Mouse (Mus musculus) liver, adult 2 months (tissue): ENCODE data around the gene Psma6. TPM values are rescaled to one million over a fixed set of nuclear protein-coding genes. Genes with fewer than 3 reads are reported as not detected.

Experiments
- DNase-seq: peaks from one replicate; pipeline ENCODE4 v3.0.0-alpha.2; 2011; ENCODE audit warnings: low read depth, low spot score; ENCODE audit errors: extremely low read depth
- H3K27ac ChIP-seq: fragments of 200-500 bp; replicated peaks from 2 replicates; pipeline ENCODE4 v1.5.1; 2012; ENCODE audit warnings: low read depth, mild to moderate bottlenecking, control low read depth, inconsistent platforms, low read length; ENCODE audit not compliant: insufficient read depth
- H3K27me3 ChIP-seq: fragments of 200-500 bp; 2 replicates; pipeline ENCODE4 v1.6.1; 2012; ENCODE audit warnings: mild to moderate bottlenecking, moderate library complexity, low read length, inconsistent platforms; ENCODE audit not compliant: control insufficient read depth, insufficient read depth
- H3K36me3 ChIP-seq: fragments of 200-500 bp; 2 replicates; pipeline ENCODE4 v1.6.1; 2012; ENCODE audit warnings: low read length, inconsistent platforms; ENCODE audit not compliant: control insufficient read depth, insufficient read depth
- H3K4me1 ChIP-seq: fragments of 200-500 bp; 2 replicates; pipeline ENCODE4 v1.6.1; 2011; ENCODE audit warnings: low read length; ENCODE audit not compliant: control insufficient read depth, insufficient read depth
- H3K4me3 ChIP-seq: fragments of 200-500 bp; 2 replicates; pipeline ENCODE4 v1.5.1; 2011; ENCODE audit warnings: low read depth, mild to moderate bottlenecking, control low read depth, low read length, moderate library complexity; ENCODE audit not compliant: insufficient read depth
- H3K79me2 ChIP-seq: fragments of 200-500 bp; 2 replicates; pipeline ENCODE4 v1.6.1; 2012; ENCODE audit warnings: inconsistent platforms, mild to moderate bottlenecking, low read length, moderate library complexity; ENCODE audit not compliant: control insufficient read depth, insufficient read depth
- H3K9ac ChIP-seq: fragments of 200-500 bp; 2 replicates; pipeline ENCODE4 v1.6.1; 2012; ENCODE audit warnings: low read depth, mild to moderate bottlenecking, control low read depth, inconsistent platforms, low read length
- CTCF ChIP-seq: fragments of 200-500 bp; IDR thresholded peaks from 2 replicates; pipeline ENCODE4 v1.5.1; 2011; ENCODE audit warnings: low read depth, low read length, control low read depth
- POLR2A ChIP-seq: fragments of 200-500 bp; IDR thresholded peaks from 2 replicates; pipeline ENCODE4 v1.6.1; 2011; ENCODE audit warnings: low read length, control low read depth; ENCODE audit not compliant: insufficient read depth; ENCODE audit errors: extremely low read depth
- WGBS: fragments of 180-500 bp; shearing (Covaris S2); methylation state at CpG from one replicate; pipeline ENCODE4 v1.1.7; 2018; 5-methylcytosine and 5-hydroxymethylcytosine counted together
- polyA plus RNA-seq: library from polyadenylated mRNA; depleted of rRNA; stranded (reverse); fragments of >200 nt; gene quantifications from 2 replicates; pipeline ENCODE4 v1.2.3, GENCODE M21; 2012
- total RNA-seq: library from RNA; depleted of rRNA; stranded (reverse); fragments of >200 nt; gene quantifications from 2 replicates; pipeline ENCODE4 v1.2.3, GENCODE M21; 2014

The Psma6 gene
- total and polyA plus RNA-seq, 2 experiments, result 51.5 to 132 TPM

DNA sequence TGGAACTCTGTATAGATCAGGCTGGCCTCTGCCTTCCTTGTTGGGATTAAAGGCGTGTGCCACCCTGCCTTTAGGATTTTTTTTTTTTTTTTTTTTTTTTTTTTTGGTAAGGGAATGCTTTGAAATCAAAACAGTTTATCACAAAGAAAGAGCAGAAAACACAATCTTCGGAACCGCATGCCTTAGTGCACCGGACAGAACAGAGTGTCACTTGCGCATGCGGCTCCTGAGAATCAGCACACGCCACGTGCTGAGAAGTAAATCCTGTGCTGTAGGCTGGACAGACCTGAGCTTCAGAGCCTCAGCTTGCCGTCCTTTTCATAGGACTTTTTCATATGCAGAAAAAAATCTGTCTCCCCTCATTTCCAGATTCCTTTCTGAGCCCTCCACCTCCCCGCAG is 54.0 kb downstream of the Psma6 start:
- TF ChIP-seq POLR2A (no peak), CTCF (no peak)
- no peak for DNase-seq
- no peaks in the 10 kb centered on the region for H3K27me3 ChIP-seq
- peaks cover 14% of the 10 kb centered on the region for H3K4me1 ChIP-seq
- H3K36me3 ChIP-seq, result no peaks in the 10 kb centered on the region
- no peaks in the 10 kb centered on the region for H3K79me2 ChIP-seq
- 95% methylated on average over 10 of the region's 10 CpGs for WGBS
- H3K27ac ChIP-seq, result no peak overlapping the region
- no peak overlapping the region for H3K4me3 ChIP-seq
- H3K9ac ChIP-seq, result no peak overlapping the region

DNA sequence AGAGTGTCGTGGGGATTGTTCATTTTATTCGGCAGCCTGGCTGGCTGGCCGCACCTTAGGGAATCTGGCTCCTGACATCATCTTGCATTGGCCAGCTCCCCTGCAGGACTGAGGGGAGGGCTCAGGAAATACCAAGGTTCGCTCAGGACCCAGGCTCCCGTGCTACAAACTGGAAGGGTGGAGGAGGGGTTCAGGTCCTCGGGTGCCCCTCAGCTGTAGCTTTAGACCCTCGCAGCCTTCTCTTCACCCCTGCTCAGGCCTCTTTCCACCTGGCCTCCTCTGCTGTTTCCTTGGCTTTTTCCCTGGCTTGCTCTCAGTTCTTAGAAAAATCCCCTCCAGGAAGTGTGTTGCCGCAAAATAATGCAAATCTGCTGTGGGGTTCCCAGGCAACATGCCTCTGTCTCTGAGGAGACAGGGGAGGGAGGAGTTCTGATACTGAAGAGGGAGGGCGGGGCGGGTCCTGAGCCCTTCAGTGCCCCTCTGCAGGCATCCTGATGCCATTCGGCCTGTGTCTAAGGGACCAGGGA is 54.7 kb downstream of the Psma6 start:
- H3K27ac ChIP-seq, result no peak overlapping the region
- H3K9ac ChIP-seq, result no peak overlapping the region
- no peak overlapping the region for H3K4me3 ChIP-seq
- no peaks in the 10 kb centered on the region for H3K79me2 ChIP-seq
- TF ChIP-seq CTCF (no peak), POLR2A (no peak)
- H3K27me3 ChIP-seq, result no peaks in the 10 kb centered on the region
- WGBS, result 63% methylated on average over 11 of the region's 11 CpGs
- H3K36me3 ChIP-seq, result no peaks in the 10 kb centered on the region
- DNase-seq, result no peak
- peaks cover 14% of the 10 kb centered on the region for H3K4me1 ChIP-seq

DNA sequence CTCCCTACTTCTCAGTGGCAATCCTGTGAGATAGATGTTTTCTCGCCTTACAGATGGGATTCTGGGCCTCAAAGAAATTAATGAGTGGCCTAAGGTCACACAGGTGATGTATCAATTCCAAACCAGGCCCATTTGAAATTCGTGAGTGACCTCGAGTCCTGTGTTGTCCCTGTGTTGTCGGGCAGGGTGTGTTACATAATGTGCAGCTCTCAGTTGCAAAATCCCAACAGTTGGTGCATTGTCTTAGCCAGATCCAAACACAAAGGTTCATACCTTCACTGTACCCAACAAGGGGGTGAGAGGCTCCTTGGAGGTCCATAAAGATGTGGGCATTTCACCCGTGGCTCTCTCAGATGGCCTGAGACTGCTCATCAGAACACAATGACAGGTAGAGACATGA is 56.4 kb downstream of the Psma6 start:
- Histone ChIP-seq H3K79me2 (no peaks in the 10 kb centered on the region), H3K27me3 (no peaks in the 10 kb centered on the region), H3K36me3 (no peaks in the 10 kb centered on the region), H3K4me3 (no peak overlapping the region), H3K9ac (no peak overlapping the region), H3K27ac (no peak overlapping the region), H3K4me1 (peaks cover 14% of the 10 kb centered on the region)
- TF ChIP-seq POLR2A (no peak), CTCF (no peak)
- DNase-seq, result peak; percentile 83
- 37% methylated on average over 5 of the region's 5 CpGs for WGBS

DNA sequence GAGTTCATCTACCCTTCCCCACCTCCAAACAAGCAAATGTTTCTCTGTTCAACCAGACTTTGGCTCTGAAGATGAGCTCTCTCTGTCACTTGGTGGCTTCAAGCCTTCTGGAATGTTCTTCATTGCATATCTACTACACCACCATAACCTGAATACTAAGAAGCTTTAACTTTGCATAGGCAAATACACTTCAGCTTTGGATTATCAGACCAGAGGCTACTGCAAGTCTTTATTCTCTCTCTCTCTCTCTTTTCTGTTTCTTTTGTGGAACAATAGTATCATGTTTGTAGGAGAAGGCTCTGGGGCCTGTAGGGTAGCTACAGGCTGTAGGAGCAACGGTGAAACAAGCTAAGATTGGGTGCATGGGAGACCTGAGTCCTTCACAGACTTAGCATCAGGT is 58.2 kb downstream of the Psma6 start:
- H3K4me1 ChIP-seq, result peaks cover 11% of the 10 kb centered on the region
- no peaks in the 10 kb centered on the region for H3K27me3 ChIP-seq
- H3K9ac ChIP-seq, result no peak overlapping the region
- no peak for DNase-seq
- H3K79me2 ChIP-seq, result no peaks in the 10 kb centered on the region
- H3K4me3 ChIP-seq, result no peak overlapping the region
- H3K27ac ChIP-seq, result no peak overlapping the region
- WGBS, result 93% methylated on average over 1 of the region's 1 CpGs
- TF ChIP-seq POLR2A (no peak), CTCF (no peak)
- H3K36me3 ChIP-seq, result no peaks in the 10 kb centered on the region

DNA sequence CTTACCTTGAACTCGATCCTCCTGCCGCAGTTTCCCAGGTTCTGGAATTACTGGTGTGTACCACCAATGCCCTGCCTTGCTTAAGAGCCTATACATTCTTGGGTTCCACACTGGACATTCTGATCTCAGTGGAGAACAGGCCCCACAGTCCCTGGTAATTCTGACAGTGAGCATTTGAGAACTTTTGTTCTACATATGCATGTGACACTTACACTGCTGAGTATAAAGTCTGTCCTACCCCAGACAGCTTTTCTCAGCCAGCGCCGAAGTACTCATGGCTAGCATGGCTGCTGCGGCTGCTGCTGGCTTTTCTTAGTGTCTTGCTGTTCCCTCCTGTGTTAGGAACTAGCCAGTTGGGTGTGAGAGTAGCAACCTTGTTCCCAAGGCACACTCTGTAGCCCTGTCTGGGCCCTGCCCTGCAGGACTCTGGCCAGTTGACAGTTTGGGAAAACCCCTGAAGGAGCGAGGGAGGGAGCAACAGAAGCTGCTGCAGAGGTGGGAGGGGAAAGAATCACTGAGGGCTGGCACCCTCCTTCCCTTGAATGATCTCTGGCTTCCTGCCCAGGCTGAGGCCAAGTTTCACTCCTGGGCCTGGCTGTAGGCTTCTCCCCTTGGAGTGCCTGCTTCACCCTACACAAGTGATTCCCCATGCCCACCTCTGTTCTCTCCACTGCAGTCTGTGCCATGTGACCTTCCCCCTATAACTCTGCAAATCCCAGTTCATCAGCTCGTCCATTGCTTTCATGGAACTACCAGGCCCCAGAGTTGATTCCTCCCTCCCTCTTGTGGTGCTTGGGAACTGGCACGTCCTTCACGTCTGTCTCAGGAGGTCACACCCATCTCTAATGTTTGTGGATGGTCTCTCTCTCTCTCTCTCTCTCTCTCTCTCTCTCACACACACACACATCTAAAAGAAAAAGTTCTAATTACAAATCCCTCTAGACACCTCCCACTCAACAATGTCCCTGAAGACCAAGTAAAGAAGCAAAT is 59.1 kb downstream of the Psma6 start:
- peaks cover 11% of the 10 kb centered on the region for H3K4me1 ChIP-seq
- H3K27me3 ChIP-seq, result no peaks in the 10 kb centered on the region
- no peak overlapping the region for H3K27ac ChIP-seq
- 66% methylated on average over 9 of the region's 9 CpGs for WGBS
- no peak overlapping the region for H3K9ac ChIP-seq
- no peaks in the 10 kb centered on the region for H3K36me3 ChIP-seq
- peak; percentile 63 for DNase-seq
- TF ChIP-seq CTCF (no peak), POLR2A (no peak)
- H3K79me2 ChIP-seq, result no peaks in the 10 kb centered on the region
- no peak overlapping the region for H3K4me3 ChIP-seq

DNA sequence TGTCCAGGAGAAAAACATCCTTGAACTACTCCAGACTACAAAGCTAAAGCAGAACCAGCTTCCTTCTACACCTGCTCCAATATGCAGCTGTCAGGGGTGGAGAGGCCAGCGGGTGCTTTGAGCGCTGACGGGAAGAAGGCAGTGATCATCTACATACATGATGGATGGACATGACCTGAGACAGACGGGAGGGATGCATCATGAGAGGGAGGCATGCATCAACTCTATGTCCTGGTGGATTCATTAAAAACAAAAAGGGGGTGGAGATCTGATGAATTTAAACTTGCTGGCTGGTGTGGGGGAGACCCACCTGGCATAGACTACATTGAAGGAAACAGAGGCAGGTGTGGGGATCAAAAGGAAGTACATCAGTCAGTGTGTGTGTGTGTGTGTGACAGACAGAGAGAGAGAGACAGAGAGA is 60.0 kb downstream of the Psma6 start:
- TF ChIP-seq POLR2A, result no peak
- Histone ChIP-seq H3K79me2 (no peaks in the 10 kb centered on the region), H3K9ac (no peak overlapping the region), H3K27me3 (no peaks in the 10 kb centered on the region), H3K27ac (no peak overlapping the region), H3K4me1 (peaks cover 15% of the 10 kb centered on the region), H3K36me3 (no peaks in the 10 kb centered on the region), H3K4me3 (no peak overlapping the region)
- WGBS, result over 99% methylated on average over 4 of the region's 4 CpGs
- no peak for DNase-seq
